ENCODE assay signal across 9 mouse cellular contexts in the genomic region with DNA sequence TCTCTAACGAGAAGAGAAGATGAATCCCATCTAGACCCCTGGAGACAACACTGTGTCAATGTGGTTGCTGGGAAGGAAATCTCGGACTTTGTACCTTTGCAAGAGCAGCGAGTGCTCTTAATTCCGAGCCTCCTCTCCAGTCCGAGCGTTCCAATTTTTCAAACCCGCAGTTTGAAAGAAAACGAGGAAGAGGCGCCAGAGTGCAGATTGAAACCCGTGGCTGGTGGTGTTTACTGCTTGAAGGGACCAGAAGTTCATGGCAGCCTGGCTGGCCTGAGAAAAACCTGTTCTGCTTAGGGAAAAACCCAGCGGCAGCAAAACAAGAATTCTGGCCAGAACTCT.
DNase-seq lines count a peak whose midpoint lies in the region; ATAC-seq and TF ChIP-seq lines count a peak whose summit lies in the region.
"Had no signal": no experiment of that assay in that cellular context is flagged by ENCODE, and none has a peak within 500 bp of the region (broad histone marks: within the 10 kb centered on the region; RNA-seq: fewer than 3 reads in every experiment).

No protein-coding gene starts in this region.

- H3K4me1 ChIP-seq in heart, embryonic 10.5 days = peaks cover 15% of the 10 kb centered on the region
- peaks cover 0 to 5% of the 10 kb centered on the region in 2 experiments; a peak in 1 of 4 replicates for H3K4me1 ChIP-seq in ES-E14 (ENCODE audit: control insufficient read depth in 2 of 2, insufficient read depth in 2 of 2, low read length in 2 of 2, poor library complexity in 1 of 2)
- H3K4me1 ChIP-seq in forebrain, postnatal 0 days (ENCODE audit: insufficient read depth) = no peaks in the 10 kb centered on the region
- no peaks in the 10 kb centered on the region; the same call in 1 of the 2 replicates for H3K4me1 ChIP-seq in midbrain, embryonic 15.5 days

- TF ChIP-seq CTCF in forebrain, postnatal 0 days (IDR thresholded peaks at IDR 0.05; ENCODE audit: low read depth) = no peak

- in situ Hi-C loops in ES-E14 (cut with MboI; ENCODE audit: low sequenced_read_pairs in 2 of 2, unreplicated experiment in 2 of 2) = loop anchor here in 1 of 2 experiments (10.0 kb wide), 1 partner anchor 223 kb away; a partner anchor contains a TSS

- H3K4me2 ChIP-seq in forebrain, postnatal 0 days (ENCODE audit: low read depth) = peak overlapping the region; percentile 27
- peak overlapping the region; percentile 19; the same call in 1 of the 2 replicates for H3K4me2 ChIP-seq in midbrain, embryonic 15.5 days

- DNase-seq in heart, embryonic 10.5 days (ENCODE audit: low spot score) = no peak
- DNase-seq in heart, postnatal 4 days = no peak
- no peak for DNase-seq in ES-E14 (ENCODE audit: low read depth, low spot score)
- peak; percentile 19 for DNase-seq in forebrain, postnatal 0 days
- peak; percentile 69 to 81 for DNase-seq in kidney, postnatal 36 days
- no peak for DNase-seq in thymus, postnatal 25 days
- no peak for DNase-seq in cerebellum, adult 8-10 months

- peak overlapping the region; percentile 42 for H3K4me3 ChIP-seq in heart, embryonic 10.5 days
- peak overlapping the region; percentile 20 to 24; a peak in 2 of 4 replicates for H3K4me3 ChIP-seq in ES-E14 (ENCODE audit: insufficient read depth in 1 of 2, low read depth in 1 of 2, low read length in 2 of 2, poor library complexity in 1 of 2, severe bottlenecking in 1 of 2)
- no peak overlapping the region for H3K4me3 ChIP-seq in forebrain, postnatal 0 days (ENCODE audit: low read depth, low read length)
- H3K4me3 ChIP-seq in midbrain, embryonic 15.5 days = no peak overlapping the region

- H3K9me3 ChIP-seq in heart, embryonic 10.5 days = no peaks in the 10 kb centered on the region
- H3K9me3 ChIP-seq in ES-E14 (ENCODE audit: control insufficient read depth, insufficient read depth, low read depth, low read length) = no peaks in the 10 kb centered on the region
- no peaks in the 10 kb centered on the region for H3K9me3 ChIP-seq in forebrain, postnatal 0 days (ENCODE audit: low read length)
- no peaks in the 10 kb centered on the region for H3K9me3 ChIP-seq in midbrain, embryonic 15.5 days

- no peaks in the 10 kb centered on the region for H3K36me3 ChIP-seq in heart, embryonic 10.5 days
- no peaks in the 10 kb centered on the region for H3K36me3 ChIP-seq in ES-E14 (ENCODE audit: control insufficient read depth, insufficient read depth, low read length, poor library complexity, severe bottlenecking)
- H3K36me3 ChIP-seq in forebrain, postnatal 0 days (ENCODE audit: insufficient read depth) = no peaks in the 10 kb centered on the region
- no peaks in the 10 kb centered on the region for H3K36me3 ChIP-seq in midbrain, embryonic 15.5 days (replicated peaks)

- no peak overlapping the region for H3K27ac ChIP-seq in heart, embryonic 10.5 days
- no peak overlapping the region for H3K27ac ChIP-seq in ES-E14 (ENCODE audit: insufficient read depth, low read depth, low read length, poor library complexity, severe bottlenecking)
- H3K27ac ChIP-seq in forebrain, postnatal 0 days (ENCODE audit: low read depth, low read length) = peak overlapping the region; percentile 24; the same call in 1 of the 2 replicates
- H3K27ac ChIP-seq in midbrain, embryonic 15.5 days = no peak overlapping the region

- 49% methylated on average over 11 of the region's 11 CpGs for WGBS in heart, embryonic 10.5 days
- 23% methylated on average over 11 of the region's 11 CpGs for WGBS in forebrain, postnatal 0 days
- WGBS in midbrain, embryonic 15.5 days = 41% methylated on average over 11 of the region's 11 CpGs

- no peak for ATAC-seq in forebrain, postnatal 0 days
- ATAC-seq in midbrain, embryonic 15.5 days (replicated peaks) = no peak
- ATAC-seq: Patski had no signal

- peak overlapping the region; percentile 52; the same call in 1 of the 2 replicates for H3K9ac ChIP-seq in ES-E14 (ENCODE audit: insufficient read depth, low read depth, low read length, poor library complexity, severe bottlenecking)
- peak overlapping the region; percentile 28; the same call in 1 of the 2 replicates for H3K9ac ChIP-seq in forebrain, postnatal 0 days
- H3K9ac ChIP-seq in midbrain, embryonic 15.5 days = no peak overlapping the region

- 0 out of 2 replicates have a peak, but pooled peaks cover 6% of the 10 kb centered on the region for H3K27me3 ChIP-seq in heart, embryonic 10.5 days (ENCODE audit: insufficient read depth, poor library complexity, severe bottlenecking)
- no peaks in the 10 kb centered on the region for H3K27me3 ChIP-seq in forebrain, postnatal 0 days (ENCODE audit: insufficient read depth, low read length)
- no peaks in the 10 kb centered on the region for H3K27me3 ChIP-seq in midbrain, embryonic 15.5 days (replicated peaks)
- H3K27me3 ChIP-seq: Patski had no signal

TF ChIP-seq in ES-E14, 5 proteins besides CTCF, POLR2A, EP300 and RAD21:
- no peak for TF ChIP-seq MAFK (IDR thresholded peaks at IDR 0.05; ENCODE audit: insufficient read depth, low read depth, low read length)
- TF ChIP-seq ZC3H11A (IDR thresholded peaks at IDR 0.05; ENCODE audit: borderline replicate concordance, low read depth, low read length) = no peak
- TF ChIP-seq HCFC1 (IDR thresholded peaks at IDR 0.05; ENCODE audit: borderline replicate concordance, insufficient read depth, low read length) = no peak
- TF ChIP-seq ZNF384 (IDR thresholded peaks at IDR 0.05; ENCODE audit: low read depth, low read length) = no peak
- no peak for TF ChIP-seq CHD2 (IDR thresholded peaks at IDR 0.05; ENCODE audit: low read depth, low read length)

Comparison
In these comparisons a context has a peak if more than half of its experiments do, and no peak if none do; other contexts are left out.
1. DNase-seq: peak in forebrain, postnatal 0 days (single experiment) and kidney, postnatal 36 days (2 of 2); none in heart, embryonic 10.5 days (single experiment), heart, postnatal 4 days (single experiment), ES-E14 (single experiment), thymus, postnatal 25 days (single experiment) and cerebellum, adult 8-10 months (single experiment).
2. H3K4me3 ChIP-seq: peak in heart, embryonic 10.5 days (single experiment) and ES-E14 (2 of 2); none in forebrain, postnatal 0 days (single experiment) and midbrain, embryonic 15.5 days (single experiment).